Mouse (Mus musculus) liver, adult 2 months (tissue): Measurements from ENCODE around the gene Prss53.

Experiments
- CTCF ChIP-seq: fragments of 200-500 bp; IDR thresholded peaks from 2 replicates; pipeline ENCODE4 v1.5.1; 2011; ENCODE audit warnings: low read depth, low read length, control low read depth
- POLR2A ChIP-seq: fragments of 200-500 bp; IDR thresholded peaks from 2 replicates; pipeline ENCODE4 v1.6.1; 2011; ENCODE audit warnings: low read length, control low read depth; ENCODE audit not compliant: insufficient read depth; ENCODE audit errors: extremely low read depth

GRCm38 (mm10) chr7:127901772-127902171 lies 11.0 kb upstream of the Prss53 start:
- no peak for TF ChIP-seq CTCF
- no peak for TF ChIP-seq POLR2A
